Mouse (Mus musculus) kidney, postnatal 0 days (tissue): Measurements from ENCODE around the gene Nckap1l. TPM values are rescaled to one million over a fixed set of nuclear protein-coding genes. Genes with fewer than 3 reads are reported as not detected.

ENCODE experiments used
- ATAC-seq: fragments of 200-750 bp; cut with Nextera tagmentation; replicated peaks from 2 replicates; pipeline ENCODE4 v1.8.0; 2017; ENCODE audit warnings: low read depth, moderate number of reproducible peaks, moderate TSS enrichment, moderate library complexity; ENCODE audit not compliant: low FRiP score
- DNase-seq: peaks from one replicate; pipeline ENCODE4 v3.0.0-alpha.2; 2016; ENCODE audit warnings: low spot score
- H3K27ac ChIP-seq: fragments of 300-500 bp; sonication (generic); 2 replicates; pipeline ENCODE4 v1.5.1; 2014; ENCODE audit warnings: mild to moderate bottlenecking
- H3K27me3 ChIP-seq: fragments of 300-500 bp; sonication (generic); 2 replicates; pipeline ENCODE4 v1.6.1; 2014; ENCODE audit warnings: low read length, mixed read lengths; ENCODE audit not compliant: insufficient read depth
- H3K36me3 ChIP-seq: fragments of 300-500 bp; sonication (generic); 2 replicates; pipeline ENCODE4 v1.6.1; 2014; ENCODE audit warnings: low read length, mixed read lengths; ENCODE audit not compliant: insufficient read depth
- H3K4me1 ChIP-seq: fragments of 300-500 bp; sonication (generic); replicated peaks from 2 replicates; pipeline ENCODE4 v1.6.1; 2014; ENCODE audit warnings: antibody characterized with exemption, low read length, mixed read lengths; ENCODE audit not compliant: insufficient read depth
- H3K4me2 ChIP-seq: fragments of 300-500 bp; sonication (generic); 2 replicates; pipeline ENCODE4 v1.6.1; 2014; ENCODE audit warnings: mild to moderate bottlenecking, low read length, moderate library complexity, mixed read lengths
- H3K4me3 ChIP-seq: fragments of 300-500 bp; sonication (generic); replicated peaks from 2 replicates; pipeline ENCODE4 v1.5.1; 2014; ENCODE audit warnings: low read depth, low read length
- H3K9ac ChIP-seq: fragments of 300-500 bp; sonication (generic); 2 replicates; pipeline ENCODE4 v1.6.1; 2014; ENCODE audit warnings: low read depth, low read length
- H3K9me3 ChIP-seq: fragments of 300-500 bp; sonication (generic); replicated peaks from 2 replicates; pipeline ENCODE4 v1.6.1; 2016; ENCODE audit warnings: low read length, inconsistent platforms, mixed read lengths
- CTCF ChIP-seq: IDR thresholded peaks from 2 replicates; pipeline ENCODE4 v1.5.1; 2016; ENCODE audit warnings: antibody characterized with exemption, low read depth, mild to moderate bottlenecking, moderate library complexity
- WGBS: fragments of 180-500 bp; shearing (Covaris S2); extraction: QIAGEN DNeasy Blood & Tissue Kit; methylation state at CpG from one replicate; pipeline ENCODE4 v1.1.7; 2014; 5-methylcytosine and 5-hydroxymethylcytosine counted together
- polyA plus RNA-seq: library from polyadenylated mRNA; unstranded; fragments of >200 nt; fragmentation: Nextera tagmentation; extraction: Ambion mirVana; gene quantifications from 2 replicates; pipeline ENCODE4 v1.2.1, GENCODE M21; 2015

Gene Nckap1l
- polyA plus RNA-seq, 1 experiment from 2014 or later: 1.2 TPM

DNA sequence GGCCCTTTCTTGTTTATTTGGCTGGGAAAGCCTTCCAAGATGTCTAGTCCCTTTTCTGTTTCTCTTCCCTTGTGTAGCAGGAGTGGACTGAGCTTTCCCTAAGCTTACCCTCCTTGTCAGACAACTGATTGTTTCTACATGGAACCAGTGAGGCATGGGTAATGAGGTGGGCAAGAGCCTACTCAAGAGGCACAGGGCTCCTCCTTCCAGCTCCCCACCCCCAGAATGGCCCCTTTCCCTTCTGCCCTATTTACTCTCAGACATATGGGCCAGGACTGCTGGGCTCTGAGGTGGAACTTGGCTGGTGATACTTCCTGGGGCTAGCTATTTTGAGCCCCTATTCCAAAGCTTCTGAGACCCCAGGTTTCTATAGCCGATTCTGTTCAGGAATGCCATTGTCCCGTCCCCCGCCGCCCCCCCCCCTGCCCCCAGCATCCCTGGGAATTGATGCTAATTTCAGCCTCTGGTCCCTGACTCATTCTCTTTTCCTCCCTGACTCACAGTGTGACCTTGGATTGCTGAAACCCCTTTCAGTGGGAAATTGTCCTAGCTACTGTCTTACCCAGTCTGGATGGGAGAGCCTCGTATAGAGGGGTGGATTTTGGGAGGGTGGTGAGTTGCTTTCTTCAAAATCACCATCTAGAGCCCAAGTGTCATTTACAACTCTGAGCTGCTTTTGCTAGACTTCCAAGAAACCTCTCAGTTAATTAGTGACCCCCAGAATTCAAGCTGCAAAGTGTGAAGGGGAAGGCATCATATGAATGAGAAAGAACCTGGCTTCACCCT, 65.2 kb downstream of the Nckap1l start:
- H3K4me2 ChIP-seq: no peak overlapping the region
- WGBS: 11% methylated on average over 5 of the region's 5 CpGs
- H3K27me3 ChIP-seq: no peaks in the 10 kb centered on the region
- TF ChIP-seq CTCF: no peak
- DNase-seq: no peak
- no peaks in the 10 kb centered on the region for H3K4me1 ChIP-seq
- no peak overlapping the region for H3K4me3 ChIP-seq
- no peaks in the 10 kb centered on the region for H3K9me3 ChIP-seq
- no peak for ATAC-seq
- H3K36me3 ChIP-seq: no peaks in the 10 kb centered on the region
- no peak overlapping the region for H3K27ac ChIP-seq
- no peak overlapping the region for H3K9ac ChIP-seq

DNA sequence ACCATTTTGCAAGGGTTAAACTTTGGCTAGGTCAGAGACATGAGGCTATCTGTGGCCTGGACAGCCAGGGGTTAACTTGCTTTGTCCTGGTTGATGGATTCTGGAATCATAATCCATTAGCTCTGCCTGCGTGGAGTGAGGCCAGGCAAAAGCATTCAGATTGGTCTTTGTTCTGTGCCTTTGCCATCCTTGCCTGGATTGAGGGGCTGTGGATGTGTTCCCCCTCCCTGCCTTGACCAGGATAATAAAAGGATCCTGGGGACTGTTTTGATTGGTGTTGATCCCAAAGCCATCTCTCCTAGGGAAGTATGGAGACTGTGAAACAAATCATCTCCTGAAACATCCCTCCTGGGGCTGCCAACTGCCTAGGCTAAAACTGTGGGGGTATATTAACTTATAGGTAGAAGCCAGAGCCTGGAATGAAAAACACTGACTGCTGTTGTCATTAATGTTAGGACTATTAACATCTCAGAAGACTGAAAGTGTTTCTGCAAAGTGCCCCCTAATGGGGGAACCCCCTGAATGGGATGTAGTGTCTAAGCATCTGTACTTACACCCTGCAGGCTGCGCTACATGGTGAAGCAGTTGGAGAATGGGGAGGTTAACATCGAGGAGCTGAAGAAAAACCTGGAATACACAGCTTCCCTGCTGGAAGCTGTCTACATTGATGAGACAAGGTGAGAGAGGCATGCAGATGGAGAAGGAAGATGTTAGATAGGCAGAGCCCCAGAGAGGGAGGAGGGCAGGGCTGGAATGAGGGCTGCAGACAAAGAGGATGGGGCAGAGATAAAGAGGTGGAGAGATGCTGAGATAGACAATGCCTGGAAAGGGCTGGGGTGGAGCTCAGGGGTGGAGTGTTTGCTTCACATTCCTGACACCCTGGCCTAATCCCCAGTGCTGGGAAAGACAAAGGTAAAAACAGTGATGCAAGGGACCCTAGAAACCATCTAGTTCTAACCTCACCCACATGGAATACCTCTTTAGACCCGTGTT, 66.1 kb downstream of the Nckap1l start:
- H3K4me1 ChIP-seq: no peaks in the 10 kb centered on the region
- no peak overlapping the region for H3K9ac ChIP-seq
- H3K27me3 ChIP-seq: no peaks in the 10 kb centered on the region
- 35% methylated on average over 4 of the region's 4 CpGs for WGBS
- no peak overlapping the region for H3K4me2 ChIP-seq
- H3K9me3 ChIP-seq: no peaks in the 10 kb centered on the region
- no peak overlapping the region for H3K4me3 ChIP-seq
- H3K36me3 ChIP-seq: no peaks in the 10 kb centered on the region
- ATAC-seq (no peak), DNase-seq (no peak)
- no peak overlapping the region for H3K27ac ChIP-seq
- no peak for TF ChIP-seq CTCF

DNA sequence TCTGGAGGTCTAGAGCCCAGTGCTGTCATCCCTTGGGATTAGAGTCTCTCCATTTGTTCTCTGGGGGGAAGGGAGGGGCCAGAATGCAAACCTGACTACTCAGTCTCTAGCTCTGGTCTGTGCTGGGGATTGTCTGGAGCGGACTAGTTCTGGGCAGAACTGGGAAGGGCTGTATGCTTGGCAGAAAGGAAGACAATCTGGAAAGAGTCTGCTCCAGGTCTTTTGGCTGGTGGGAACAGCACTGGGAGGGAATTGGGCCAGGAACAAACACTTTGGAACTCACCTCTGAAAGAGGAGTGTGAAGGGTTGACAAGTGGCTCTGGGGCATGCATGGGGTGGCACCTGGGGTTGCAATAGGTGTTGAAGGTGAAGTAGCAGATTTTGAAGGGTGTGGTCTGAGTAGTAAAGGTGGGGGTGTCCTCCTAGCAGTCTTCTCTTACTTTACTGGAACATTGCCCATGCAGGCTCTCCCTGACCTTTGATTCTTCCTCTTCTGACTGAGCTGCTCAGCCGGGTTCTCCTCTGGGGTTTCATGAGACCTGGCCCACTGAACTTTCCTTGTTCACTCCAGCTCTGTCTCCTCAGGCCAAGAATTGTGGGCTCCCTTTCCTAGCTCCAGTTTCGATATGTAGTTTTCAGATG, 69.0 kb downstream of the Nckap1l start:
- WGBS: 64% methylated on average over 3 of the region's 3 CpGs
- no peaks in the 10 kb centered on the region for H3K36me3 ChIP-seq
- H3K4me2 ChIP-seq: no peak overlapping the region
- H3K9ac ChIP-seq: no peak overlapping the region
- no peaks in the 10 kb centered on the region for H3K27me3 ChIP-seq
- DNase-seq: no peak
- no peak overlapping the region for H3K4me3 ChIP-seq
- no peak for ATAC-seq
- H3K9me3 ChIP-seq: no peaks in the 10 kb centered on the region
- TF ChIP-seq CTCF: no peak
- no peak overlapping the region for H3K27ac ChIP-seq
- no peaks in the 10 kb centered on the region for H3K4me1 ChIP-seq

DNA sequence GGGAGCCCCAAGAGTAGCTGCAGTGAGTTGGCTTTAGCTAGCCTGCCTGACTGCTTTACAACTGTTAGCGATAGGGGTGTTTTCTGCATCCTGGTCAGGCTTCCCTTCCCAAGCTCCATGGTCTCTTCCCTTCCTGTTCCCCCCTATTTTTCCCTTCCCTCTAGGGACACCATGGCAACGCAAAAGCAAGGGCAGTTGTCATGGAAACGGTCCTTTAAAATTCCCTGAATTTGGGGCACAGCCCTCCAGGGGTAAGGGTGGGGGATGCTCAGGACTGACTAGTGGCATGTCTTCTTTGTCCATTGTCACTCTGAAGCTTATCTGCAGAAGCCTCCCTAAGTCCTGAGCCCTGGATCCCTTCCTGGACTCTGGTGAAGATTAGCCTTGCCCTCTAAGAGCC, 69.6 kb downstream of the Nckap1l start:
- DNase-seq (no peak), ATAC-seq (no peak)
- no peak for TF ChIP-seq CTCF
- no peak overlapping the region for H3K9ac ChIP-seq
- no peak overlapping the region for H3K4me3 ChIP-seq
- no peaks in the 10 kb centered on the region for H3K9me3 ChIP-seq
- no peaks in the 10 kb centered on the region for H3K4me1 ChIP-seq
- H3K27ac ChIP-seq: no peak overlapping the region
- 59% methylated on average over 3 of the region's 3 CpGs for WGBS
- H3K36me3 ChIP-seq: no peaks in the 10 kb centered on the region
- H3K27me3 ChIP-seq: no peaks in the 10 kb centered on the region
- no peak overlapping the region for H3K4me2 ChIP-seq

DNA sequence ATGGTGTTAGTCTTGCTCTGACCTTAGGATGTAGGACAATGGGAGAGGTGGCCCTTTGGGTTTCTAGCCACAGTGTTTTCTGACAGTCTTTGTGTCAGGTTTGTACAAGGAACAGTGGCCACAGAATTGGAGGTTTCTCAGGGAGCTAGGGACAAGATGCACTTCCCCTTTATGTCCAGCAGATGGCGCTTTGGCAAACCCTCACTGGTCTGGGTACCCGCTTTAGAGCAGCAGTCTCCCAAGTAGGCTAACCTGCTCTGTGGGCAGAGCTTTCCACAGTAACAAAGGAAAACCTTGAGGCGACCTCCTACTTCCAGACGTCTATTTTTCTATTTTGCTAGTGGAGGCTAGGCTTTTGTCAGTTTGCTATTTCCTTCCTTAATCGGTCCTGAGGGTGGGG, 76.8 kb downstream of the Nckap1l start:
- Histone ChIP-seq H3K4me3 (no peak overlapping the region), H3K27me3 (no peaks in the 10 kb centered on the region), H3K9me3 (no peaks in the 10 kb centered on the region), H3K4me2 (no peak overlapping the region), H3K4me1 (no peaks in the 10 kb centered on the region), H3K36me3 (no peaks in the 10 kb centered on the region), H3K9ac (no peak overlapping the region), H3K27ac (no peak overlapping the region)
- no peak; the same call in 1 of the 2 replicates for ATAC-seq
- peak; percentile 96 for TF ChIP-seq CTCF
- DNase-seq: peak; percentile 86
- 6% methylated on average over 5 of the region's 5 CpGs for WGBS

DNA sequence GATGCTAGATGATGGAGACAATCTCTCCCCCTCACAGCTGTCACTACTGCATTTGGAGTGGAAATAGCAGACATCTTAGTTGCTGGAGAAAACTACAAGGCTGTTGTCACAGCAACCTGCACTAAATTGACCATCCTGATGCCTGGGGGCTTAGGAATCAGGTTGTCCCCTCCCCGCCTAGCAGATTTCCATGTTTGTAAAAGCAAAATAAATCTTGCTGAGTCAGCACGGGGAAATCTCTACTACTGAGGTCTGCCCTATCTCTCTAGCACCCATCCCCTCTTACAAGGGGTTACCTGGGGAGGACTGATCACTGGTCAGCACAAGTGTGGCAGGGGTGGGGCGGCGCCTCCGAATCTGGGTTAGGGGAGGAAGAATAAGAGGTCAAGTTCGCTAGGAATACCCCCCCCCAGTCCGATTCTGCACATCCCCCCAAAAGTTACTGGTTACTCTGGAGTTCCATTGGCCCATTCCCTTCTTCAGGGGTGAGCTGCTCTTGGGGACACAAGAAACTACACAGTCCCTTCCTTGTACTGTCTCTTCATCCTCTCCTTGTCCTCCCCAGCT, 80.5 kb downstream of the Nckap1l start:
- ATAC-seq: no peak

More for the DNA sequence above, 80.5 kb downstream of the Nckap1l start:
- no peak overlapping the region for H3K27ac ChIP-seq
- TF ChIP-seq CTCF: no peak
- no peak overlapping the region for H3K4me2 ChIP-seq
- no peak overlapping the region for H3K9ac ChIP-seq
- H3K27me3 ChIP-seq: no peaks in the 10 kb centered on the region
- no peak overlapping the region for H3K4me3 ChIP-seq
- H3K4me1 ChIP-seq: peaks cover 9% of the 10 kb centered on the region
- 76% methylated on average over 7 of the region's 7 CpGs for WGBS
- no peaks in the 10 kb centered on the region for H3K36me3 ChIP-seq
- H3K9me3 ChIP-seq: no peaks in the 10 kb centered on the region
- DNase-seq: no peak
